Mouse (Mus musculus) heart, postnatal 0 days (tissue): ENCODE measurements at regions not wholly inside any gene's neighbourhood (a gene's known extent, or its start where the extent isn't known, plus 50 kb on each side); places are given as distances from the start of the nearest gene placed in this dataset.

ENCODE experiments used
- CTCF ChIP-seq: IDR thresholded peaks from 2 replicates; pipeline ENCODE4 v1.5.1; 2016; ENCODE audit warnings: antibody characterized with exemption, control low read depth, low read depth
- EP300 ChIP-seq: IDR thresholded peaks from 2 replicates; pipeline ENCODE4 v1.6.1; 2016; ENCODE audit warnings: antibody characterized with exemption, low read depth

DNA sequence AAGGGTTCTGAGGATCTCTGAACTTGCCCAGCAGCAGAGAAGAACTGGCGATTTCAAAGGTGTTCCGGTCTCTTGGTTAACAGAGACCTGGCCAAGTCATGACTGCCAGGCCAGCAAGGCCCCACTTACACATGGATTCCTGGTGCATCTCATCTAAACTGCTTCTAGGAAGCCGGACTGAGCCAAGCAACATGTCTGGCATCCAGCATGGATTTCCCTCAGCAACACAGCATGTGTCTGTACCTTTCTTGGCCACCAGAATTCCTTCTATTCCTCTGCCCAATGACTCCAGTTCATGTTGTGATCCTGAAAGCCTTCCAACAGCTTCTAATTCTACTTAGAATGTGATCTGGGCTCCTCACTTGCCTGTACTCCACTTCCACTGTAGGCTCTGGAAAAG is 50.0 kb upstream of the Cdon start:
- no peak for TF ChIP-seq CTCF
- TF ChIP-seq EP300, result no peak
